Mouse (Mus musculus) WW6 (cell line): Measurements from ENCODE around the gene Cyp4f16.
"Not testable (repeated sequence)": the region's sequence is repeated elsewhere in the genome, so short reads cannot be mapped to it uniquely, and the experiment has no call there.

Experiments
- DNase-seq: peaks from one replicate; pipeline ENCODE4 v3.0.0-alpha.2; 2013; ENCODE audit warnings: low read depth, low spot score

Cyp4f16 gene

GRCm38 (mm10) chr17:32536051-32536866 is at the start of gene Cyp4f16:
Cyp4f16 (plus strand) TSS chr17:32536558.
- peak; percentile 39 for DNase-seq

GRCm38 (mm10) chr17:32492349-32492980 is 43.9 kb upstream of the Cyp4f16 start:
- DNase-seq: no peak

GRCm38 (mm10) chr17:32494601-32495000 is 41.8 kb upstream of the Cyp4f16 start:
- no peak for DNase-seq

- DNase-seq: not testable (repeated sequence)
These were observed 35.8 kb upstream of the Cyp4f16 start for GRCm38 (mm10) chr17:32500511-32500910.

- DNase-seq: no peak
These were observed 35.3 kb upstream of the Cyp4f16 start for GRCm38 (mm10) chr17:32501051-32501450.

GRCm38 (mm10) chr17:32503111-32503510 is 33.2 kb upstream of the Cyp4f16 start:
- no peak for DNase-seq

GRCm38 (mm10) chr17:32505851-32506728 is 30.3 kb upstream of the Cyp4f16 start, which contains the start of gene Cyp4f17:
Cyp4f17 (plus strand) TSS chr17:32506050.
- DNase-seq: no peak

- no peak for DNase-seq
These were observed 29.6 kb upstream of the Cyp4f16 start for GRCm38 (mm10) chr17:32506729-32507245.

GRCm38 (mm10) chr17:32516126-32516525 is 20.2 kb upstream of the Cyp4f16 start:
- DNase-seq: no peak

GRCm38 (mm10) chr17:32521981-32522380 is 14.4 kb upstream of the Cyp4f16 start:
- no peak for DNase-seq

- no peak for DNase-seq
These were observed 14.0 kb upstream of the Cyp4f16 start for GRCm38 (mm10) chr17:32522386-32522785.

- no peak for DNase-seq
These were observed 13.5 kb upstream of the Cyp4f16 start for GRCm38 (mm10) chr17:32522816-32523215.

- DNase-seq: no peak
These were observed 12.5 kb upstream of the Cyp4f16 start for GRCm38 (mm10) chr17:32523895-32524294.

GRCm38 (mm10) chr17:32526341-32526740 is 10.0 kb upstream of the Cyp4f16 start:
- DNase-seq: not testable (repeated sequence)

- DNase-seq: no peak
These were observed 8.6 kb upstream of the Cyp4f16 start for GRCm38 (mm10) chr17:32527748-32528147.

- DNase-seq: peak; percentile 58
These were observed 7.7 kb upstream of the Cyp4f16 start for GRCm38 (mm10) chr17:32528408-32529337.

- not testable (repeated sequence) for DNase-seq
These were observed 4.0 kb upstream of the Cyp4f16 start for GRCm38 (mm10) chr17:32532356-32532755.

GRCm38 (mm10) chr17:32534068-32534467 is 2.3 kb upstream of the Cyp4f16 start:
- no peak for DNase-seq

GRCm38 (mm10) chr17:32536867-32537250 is 501 bp downstream of the Cyp4f16 start:
- DNase-seq: no peak

- DNase-seq: not testable (repeated sequence)
These were observed 8.4 kb downstream of the Cyp4f16 start for GRCm38 (mm10) chr17:32544792-32545191.
